Mouse (Mus musculus) thymus, adult 2 months (tissue): ENCODE measurements at regions not wholly inside any gene's neighbourhood (a gene's known extent, or its start where the extent isn't known, plus 50 kb on each side); places are given as distances from the start of the nearest gene placed in this dataset.
A peak's percentile ranks its signal among the peaks of the same experiment; 100 is the strongest.

ENCODE experiments used
- DNase-seq: peaks from one replicate; pipeline ENCODE4 v3.0.0; 2021
- H3K27ac ChIP-seq: fragments of 200-500 bp; 2 replicates; pipeline ENCODE4 v1.5.1; 2012; ENCODE audit warnings: low read length, control low read depth; ENCODE audit not compliant: control insufficient read depth, insufficient read depth
- H3K27me3 ChIP-seq: fragments of 200-500 bp; 2 replicates; pipeline ENCODE4 v1.6.1; 2012; ENCODE audit warnings: mild to moderate bottlenecking, low read length, moderate library complexity, mixed read lengths; ENCODE audit not compliant: control insufficient read depth, insufficient read depth
- H3K36me3 ChIP-seq: fragments of 200-500 bp; 2 replicates; pipeline ENCODE4 v1.6.1; 2012; ENCODE audit warnings: mild to moderate bottlenecking, low read length, moderate library complexity; ENCODE audit not compliant: control insufficient read depth, insufficient read depth
- H3K4me1 ChIP-seq: fragments of 200-500 bp; replicated peaks from 2 replicates; pipeline ENCODE4 v1.6.1; 2012; ENCODE audit warnings: low read length; ENCODE audit not compliant: control insufficient read depth, insufficient read depth
- H3K4me3 ChIP-seq: fragments of 200-500 bp; 2 replicates; pipeline ENCODE4 v1.5.1; 2012; ENCODE audit warnings: mild to moderate bottlenecking, low read length, control low read depth, moderate library complexity; ENCODE audit not compliant: control insufficient read depth, insufficient read depth
- CTCF ChIP-seq: fragments of 200-500 bp; IDR thresholded peaks from 2 replicates; pipeline ENCODE4 v1.5.1; 2012; ENCODE audit warnings: mild to moderate bottlenecking, control low read depth, low read length, moderate library complexity, borderline replicate concordance; ENCODE audit not compliant: control insufficient read depth, poor library complexity, insufficient read depth; ENCODE audit errors: extremely low read depth
- POLR2A ChIP-seq: fragments of 200-500 bp; IDR thresholded peaks from 2 replicates; pipeline ENCODE4 v1.6.1; 2012; ENCODE audit warnings: mild to moderate bottlenecking, low read length, control low read depth, moderate library complexity; ENCODE audit not compliant: control insufficient read depth, poor library complexity, insufficient read depth; ENCODE audit errors: extremely low read depth
- WGBS: fragments of 180-500 bp; shearing (Covaris S2); methylation state at CpG from one replicate; pipeline ENCODE4 v1.1.7; 2018; 5-methylcytosine and 5-hydroxymethylcytosine counted together

- no peak for TF ChIP-seq POLR2A
- TF ChIP-seq CTCF = no peak
- DNase-seq = no peak
- Histone ChIP-seq H3K36me3 (no peaks in the 10 kb centered on the region), H3K4me3 (no peak overlapping the region), H3K4me1 (no peaks in the 10 kb centered on the region), H3K27ac (no peak overlapping the region), H3K27me3 (no peaks in the 10 kb centered on the region)
- WGBS = 82% methylated on average over 5 of the region's 5 CpGs
Measured at GRCm38 (mm10) chr1:61355241-61355640, 283.4 kb upstream of the Pard3b start.

DNA sequence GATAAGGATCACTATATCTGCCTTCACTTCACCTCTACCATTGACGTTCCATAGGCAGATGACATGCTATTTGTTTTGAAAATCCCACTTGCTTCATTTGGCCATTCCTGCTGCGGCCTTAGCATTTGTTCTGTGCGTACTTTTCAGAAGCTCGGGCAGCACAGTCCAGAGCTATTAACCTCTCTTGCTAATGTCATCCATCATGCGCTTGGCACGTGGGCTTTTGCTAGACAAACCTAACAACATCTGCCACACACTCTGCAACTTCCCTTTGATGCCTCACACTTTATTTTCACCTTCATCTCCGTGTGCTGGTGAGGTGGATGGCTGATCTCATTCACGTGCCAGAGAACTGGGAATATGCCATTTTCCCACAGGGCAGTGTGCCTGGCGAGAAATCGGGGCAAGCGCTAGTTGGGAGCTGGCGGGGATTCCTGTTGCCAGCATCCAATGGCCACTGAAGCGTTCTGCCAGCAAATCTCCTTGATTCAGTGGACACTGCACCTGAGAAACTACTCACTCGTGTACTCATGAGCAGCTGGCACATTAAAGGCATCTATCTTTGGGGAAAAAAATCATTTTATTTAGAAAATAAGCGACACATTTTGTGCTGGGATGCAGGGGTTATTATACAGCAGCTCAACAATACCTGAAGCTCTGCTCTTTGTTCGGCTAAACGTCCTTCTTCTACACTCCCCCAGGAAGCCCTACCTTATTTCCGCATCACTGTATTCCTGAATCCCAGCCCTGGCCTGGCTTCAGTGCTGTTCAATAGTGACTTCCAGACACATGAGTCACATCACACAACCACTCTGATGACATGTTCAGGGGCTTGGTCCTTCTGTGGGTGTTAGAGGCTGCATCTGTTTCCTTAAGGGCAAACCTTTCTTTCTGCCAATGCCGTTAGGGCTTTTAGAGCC is 279.4 kb upstream of the Pard3b start:
- Histone ChIP-seq H3K4me1 (no peaks in the 10 kb centered on the region), H3K4me3 (no peak overlapping the region), H3K27ac (no peak overlapping the region), H3K36me3 (no peaks in the 10 kb centered on the region), H3K27me3 (no peaks in the 10 kb centered on the region)
- WGBS = 87% methylated on average over 19 of the region's 19 CpGs
- no peak for DNase-seq
- TF ChIP-seq CTCF = no peak
- TF ChIP-seq POLR2A = no peak

- no peak for DNase-seq
- H3K27ac ChIP-seq = no peak overlapping the region
- H3K27me3 ChIP-seq = no peaks in the 10 kb centered on the region
- no peaks in the 10 kb centered on the region for H3K36me3 ChIP-seq
- 70% methylated on average over 4 of the region's 4 CpGs for WGBS
- TF ChIP-seq CTCF (no peak), POLR2A (no peak)
- no peaks in the 10 kb centered on the region; the same call in 1 of the 2 replicates for H3K4me1 ChIP-seq
- no peak overlapping the region for H3K4me3 ChIP-seq
Measured at GRCm38 (mm10) chr1:61372581-61372980, 266.0 kb upstream of the Pard3b start.

DNA sequence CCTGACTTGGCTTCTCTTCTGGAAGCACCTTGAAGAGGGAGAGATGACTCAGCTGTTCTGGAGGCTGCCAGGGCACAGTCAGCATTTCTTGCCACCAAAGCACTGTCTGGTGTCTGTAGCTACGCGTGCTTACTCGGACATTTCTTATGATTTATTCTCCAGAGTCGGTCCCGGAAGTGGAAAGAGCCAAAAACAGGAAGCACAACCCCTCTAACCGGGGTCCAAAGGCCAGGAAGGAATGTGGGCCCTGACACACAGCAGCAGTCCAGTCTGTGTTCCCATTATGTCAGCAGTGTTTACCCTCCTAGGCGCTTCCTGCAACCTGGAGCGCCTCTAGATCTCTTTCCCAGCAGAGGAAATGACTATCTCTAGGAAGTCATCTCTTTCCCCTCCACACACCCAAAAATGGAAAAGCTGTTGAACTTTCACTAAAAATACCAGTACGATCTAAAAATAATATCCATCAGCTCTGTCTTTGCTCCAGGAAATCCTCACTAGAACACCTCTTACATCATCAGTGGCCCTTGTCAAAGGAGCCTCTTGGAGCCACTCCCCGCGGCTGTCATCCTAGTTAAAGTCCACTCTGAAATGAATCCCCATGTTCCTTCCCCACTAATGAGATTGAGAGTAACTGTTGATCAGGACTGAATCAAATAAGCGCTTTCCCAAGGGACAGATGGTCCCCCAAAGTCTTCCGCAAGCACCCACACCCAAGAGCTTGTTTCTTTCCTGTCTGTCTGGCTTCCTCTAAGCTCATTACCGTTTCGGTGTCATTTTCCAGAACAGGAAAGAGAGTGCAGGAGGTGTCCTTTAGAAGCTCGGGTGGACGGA is 264.7 kb upstream of the Pard3b start:
- no peaks in the 10 kb centered on the region; the same call in 1 of the 2 replicates for H3K4me1 ChIP-seq
- H3K27ac ChIP-seq = no peak overlapping the region
- DNase-seq = no peak
- H3K36me3 ChIP-seq = no peaks in the 10 kb centered on the region
- H3K27me3 ChIP-seq = no peaks in the 10 kb centered on the region
- TF ChIP-seq POLR2A (no peak), CTCF (no peak)
- WGBS = 51% methylated on average over 17 of the region's 17 CpGs
- no peak overlapping the region for H3K4me3 ChIP-seq

DNA sequence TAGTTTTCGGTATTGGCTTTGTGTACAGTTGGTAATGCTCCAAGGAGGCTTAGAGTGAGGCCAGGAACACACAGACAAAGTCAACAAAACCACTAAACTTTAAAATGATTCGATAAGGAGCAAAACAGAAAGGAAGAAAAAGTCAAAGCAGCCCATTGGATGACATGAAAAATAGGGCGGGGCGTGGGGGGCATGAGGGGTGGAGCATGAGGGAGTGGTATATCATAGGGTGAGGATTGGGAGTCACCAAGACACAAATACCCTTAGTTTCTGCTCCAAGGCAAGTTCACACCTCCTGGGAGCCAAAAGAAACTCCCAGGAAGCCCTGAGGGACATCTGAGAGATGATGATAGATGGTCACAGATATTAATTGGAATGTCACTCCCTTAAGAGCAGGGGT is 262.2 kb upstream of the Pard3b start:
- no peak overlapping the region for H3K27ac ChIP-seq
- no peaks in the 10 kb centered on the region for H3K27me3 ChIP-seq
- WGBS = 73% methylated on average over 4 of the region's 4 CpGs
- no peak for DNase-seq
- no peaks in the 10 kb centered on the region for H3K36me3 ChIP-seq
- H3K4me1 ChIP-seq = no peaks in the 10 kb centered on the region; the same call in 1 of the 2 replicates
- TF ChIP-seq POLR2A (no peak), CTCF (no peak)
- H3K4me3 ChIP-seq = no peak overlapping the region

DNA sequence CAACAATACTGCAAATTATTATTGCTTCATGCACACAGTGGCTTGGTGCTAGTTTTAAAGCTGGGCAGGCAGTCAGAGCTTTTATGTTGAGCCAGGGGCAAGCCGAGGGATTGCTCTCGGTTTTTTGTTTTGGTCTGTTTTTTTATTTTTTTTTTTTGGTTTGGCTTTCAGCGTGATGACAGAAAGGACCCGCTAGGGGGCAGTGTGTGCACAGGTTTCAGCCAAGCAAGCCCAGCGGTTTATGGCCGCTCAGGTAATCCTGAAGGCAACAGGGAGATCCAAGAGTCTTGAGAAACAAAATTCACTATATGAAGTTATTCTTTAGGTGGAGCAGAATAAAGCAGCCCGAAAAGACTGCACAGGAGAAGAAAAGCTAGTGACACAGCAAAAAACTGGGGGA is 261.6 kb upstream of the Pard3b start:
- 3% methylated on average over 7 of the region's 7 CpGs for WGBS
- TF ChIP-seq CTCF = peak; percentile 63; the same call in 1 of the 2 replicates
- TF ChIP-seq POLR2A = no peak
- no peaks in the 10 kb centered on the region for H3K27me3 ChIP-seq
- H3K4me3 ChIP-seq = no peak overlapping the region
- DNase-seq = peak; percentile 42
- no peaks in the 10 kb centered on the region for H3K36me3 ChIP-seq
- no peak overlapping the region for H3K27ac ChIP-seq
- H3K4me1 ChIP-seq = no peaks in the 10 kb centered on the region; the same call in 1 of the 2 replicates
